Mouse (Mus musculus): ENCODE measurements around the gene Pole2. TPM values are rescaled to one million over a fixed set of nuclear protein-coding genes. Genes with fewer than 3 reads are reported as not detected.
A peak's percentile ranks its signal among the peaks of the same experiment; 100 is the strongest.

The Pole2 gene
- total RNA-seq, 2 experiments from 2014 or later, result 0.28 to 0.42 TPM

DNA sequence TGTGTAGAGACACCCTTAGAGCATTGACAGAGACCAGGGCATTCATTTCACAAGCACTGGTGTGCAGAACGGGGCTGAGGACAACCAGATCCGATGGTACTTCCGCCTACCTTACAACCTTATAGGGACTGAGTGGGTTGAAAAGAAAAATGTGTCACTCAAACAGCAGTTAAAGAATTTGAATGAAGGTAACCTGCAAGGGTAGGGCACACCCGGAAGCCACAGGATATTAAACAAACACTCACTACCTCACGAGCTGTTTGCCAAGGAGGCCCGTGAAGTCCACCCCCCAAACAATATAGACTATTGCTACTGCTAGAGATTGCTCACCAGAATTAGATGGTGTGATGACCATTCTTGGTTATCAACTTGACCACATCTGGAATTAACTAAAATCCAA is 7.8 kb upstream of the Pole2 start:
- no peak for TF ChIP-seq CTCF (IDR thresholded peaks at IDR 0.05)
- no peak overlapping the region for H3K4me3 ChIP-seq
- DNase-seq, result no peak
- intact Hi-C loops (cut with DNase I), result no loop called here
- no peak overlapping the region for H3K27ac ChIP-seq

DNA sequence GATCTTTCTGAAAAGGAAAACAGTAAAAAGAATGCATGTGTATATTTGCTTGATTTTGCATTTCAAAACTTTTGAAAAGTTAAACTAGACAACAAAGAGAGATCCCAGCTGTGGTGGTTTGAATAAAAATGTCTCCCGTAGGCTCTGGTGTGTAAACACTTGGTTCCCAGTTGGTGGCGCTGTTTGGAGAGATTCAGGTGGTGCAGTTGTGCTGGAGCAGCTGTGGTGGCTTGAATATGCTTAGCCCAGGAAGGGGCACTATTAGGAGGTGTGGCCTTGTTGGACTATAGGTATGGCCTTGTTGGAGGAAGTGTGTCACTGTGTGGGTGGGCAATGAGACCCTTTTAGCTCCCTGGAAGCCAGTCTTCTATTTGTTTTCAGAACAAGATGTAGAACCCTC is 1.3 kb upstream of the Pole2 start:
- intact Hi-C loops (cut with DNase I), result no loop called here
- TF ChIP-seq CTCF (IDR thresholded peaks at IDR 0.05), result peak; percentile 31; the same call in 1 of the 2 replicates
- DNase-seq, result no peak
- Histone ChIP-seq H3K27ac (no peak overlapping the region), H3K4me3 (no peak overlapping the region)

DNA sequence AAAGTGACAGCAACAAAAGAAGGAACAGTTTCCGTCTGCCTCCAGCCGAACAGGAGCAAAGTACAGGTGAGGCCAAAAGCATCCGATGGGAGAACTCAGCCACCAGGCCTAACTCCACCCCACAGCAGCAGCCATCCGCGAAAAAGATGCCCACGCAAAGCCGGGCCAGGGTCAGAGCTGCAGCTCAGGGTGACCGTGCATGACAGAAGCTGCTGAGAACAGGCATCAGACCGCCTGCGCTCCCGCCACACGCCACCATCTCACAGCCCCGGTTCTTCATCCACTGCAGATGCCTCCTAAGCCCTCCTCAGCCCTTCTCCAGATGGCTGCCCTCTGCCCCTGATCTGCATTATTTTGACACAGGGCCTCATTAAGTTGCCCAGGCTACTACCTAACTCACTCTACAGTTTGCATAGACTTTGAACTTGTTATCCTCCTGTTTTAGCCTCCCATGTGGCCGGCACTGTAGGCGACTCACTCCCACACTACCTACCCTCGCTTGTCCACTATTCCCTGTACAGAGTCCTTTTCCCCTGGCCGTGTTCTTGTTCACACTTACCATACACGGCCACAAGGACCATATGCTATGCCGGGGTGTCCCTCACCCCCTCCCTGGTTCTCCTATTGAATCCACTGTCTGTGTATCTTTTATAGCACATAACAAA is 7.2 kb downstream of the Pole2 start:
- intact Hi-C loops (cut with DNase I), result no loop called here
- no peak for TF ChIP-seq CTCF (IDR thresholded peaks at IDR 0.05)
- DNase-seq, result no peak
- H3K4me3 ChIP-seq, result no peak overlapping the region
- H3K27ac ChIP-seq, result no peak overlapping the region

DNA sequence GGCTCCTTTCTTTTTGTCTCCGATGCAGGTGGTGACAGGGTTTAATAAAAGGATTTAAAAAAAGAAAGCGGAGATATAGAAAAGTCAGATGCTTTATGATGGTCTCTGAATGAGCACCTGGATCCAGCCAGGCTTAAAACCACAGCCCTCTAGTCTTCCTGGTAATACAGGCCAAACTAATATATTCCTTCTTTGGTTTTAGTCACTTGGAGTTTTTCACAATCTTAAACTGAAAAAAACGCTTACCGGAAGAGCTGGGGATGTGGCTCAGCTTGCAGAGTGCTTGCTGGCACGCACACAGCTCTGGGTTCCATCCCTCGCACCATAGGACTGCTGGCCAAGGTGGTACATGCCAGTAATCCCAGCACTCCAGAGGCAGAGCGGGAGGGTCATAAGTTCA is 11.4 kb downstream of the Pole2 start:
- no peak for TF ChIP-seq CTCF (IDR thresholded peaks at IDR 0.05)
- intact Hi-C loops (cut with DNase I), result no loop called here

DNA sequence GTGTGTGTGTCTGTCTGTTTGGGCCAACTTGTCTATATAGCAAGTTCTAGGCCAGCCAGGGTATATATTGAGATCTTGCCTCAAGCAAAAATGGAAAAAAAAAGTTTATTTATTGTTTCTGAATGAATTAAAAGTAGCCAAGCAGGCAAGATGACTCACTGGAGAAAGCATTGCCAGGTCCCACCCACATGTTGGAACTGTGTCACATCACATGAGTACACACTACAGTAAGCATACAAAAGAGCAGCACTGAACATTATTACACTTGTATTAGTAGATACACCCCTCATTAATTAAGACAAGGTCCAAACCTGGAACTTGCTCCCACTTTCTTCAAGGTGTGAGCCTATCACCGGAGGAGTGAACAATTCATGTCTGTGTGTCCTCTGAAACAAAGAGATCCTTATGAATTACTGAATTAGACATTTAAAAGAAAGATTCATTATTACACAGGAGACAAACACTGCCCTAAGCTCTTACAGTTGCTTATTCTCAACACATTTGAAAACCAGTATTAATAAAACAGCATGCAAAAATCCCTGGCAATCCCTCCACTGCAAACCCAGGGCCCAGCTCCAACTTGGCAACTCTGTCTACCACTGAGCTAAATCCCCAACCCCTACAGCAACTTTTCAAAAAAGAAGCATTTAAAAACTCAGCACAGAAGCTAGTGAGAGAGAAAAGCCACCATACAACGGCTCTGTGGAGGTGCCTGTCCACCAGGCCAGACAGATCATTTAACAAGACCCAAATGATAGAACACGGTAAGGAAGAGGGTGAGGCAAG is 12.8 kb downstream of the Pole2 start:
- intact Hi-C loops (cut with DNase I), result no loop called here
- no peak for TF ChIP-seq CTCF (IDR thresholded peaks at IDR 0.05)
- H3K27ac ChIP-seq, result peak overlapping the region; percentile 1; the same call in 1 of the 2 replicates
- no peak overlapping the region for H3K4me3 ChIP-seq
- peak; percentile 76 for DNase-seq

More for the DNA sequence above, 11.4 kb downstream of the Pole2 start:
- DNase-seq, result no peak
- Histone ChIP-seq H3K4me3 (no peak overlapping the region), H3K27ac (no peak overlapping the region)

DNA sequence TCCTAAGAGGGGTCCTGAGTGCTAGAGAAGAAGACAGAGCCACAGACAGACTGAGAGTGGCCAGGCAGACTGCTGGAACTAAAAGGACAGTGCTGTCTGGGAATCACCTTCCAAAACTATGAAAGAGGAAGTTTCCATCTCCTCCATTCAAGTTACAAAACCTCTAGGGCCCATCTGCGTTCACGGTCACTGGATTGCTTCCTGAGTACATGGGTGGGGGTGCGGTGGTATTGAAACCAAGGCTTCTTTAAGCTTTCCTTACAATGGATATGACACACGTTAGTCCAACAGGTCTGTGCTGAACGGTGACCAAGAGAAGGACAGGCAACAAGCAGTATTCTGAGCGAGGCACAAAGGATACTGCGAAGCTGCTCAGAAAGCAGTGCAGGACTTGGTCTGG is 13.6 kb downstream of the Pole2 start:
- DNase-seq, result no peak
- intact Hi-C loops (cut with DNase I), result no loop called here
- Histone ChIP-seq H3K4me3 (no peak overlapping the region), H3K27ac (peak overlapping the region; percentile 16; the same call in 1 of the 2 replicates)
- TF ChIP-seq CTCF (IDR thresholded peaks at IDR 0.05), result no peak

DNA sequence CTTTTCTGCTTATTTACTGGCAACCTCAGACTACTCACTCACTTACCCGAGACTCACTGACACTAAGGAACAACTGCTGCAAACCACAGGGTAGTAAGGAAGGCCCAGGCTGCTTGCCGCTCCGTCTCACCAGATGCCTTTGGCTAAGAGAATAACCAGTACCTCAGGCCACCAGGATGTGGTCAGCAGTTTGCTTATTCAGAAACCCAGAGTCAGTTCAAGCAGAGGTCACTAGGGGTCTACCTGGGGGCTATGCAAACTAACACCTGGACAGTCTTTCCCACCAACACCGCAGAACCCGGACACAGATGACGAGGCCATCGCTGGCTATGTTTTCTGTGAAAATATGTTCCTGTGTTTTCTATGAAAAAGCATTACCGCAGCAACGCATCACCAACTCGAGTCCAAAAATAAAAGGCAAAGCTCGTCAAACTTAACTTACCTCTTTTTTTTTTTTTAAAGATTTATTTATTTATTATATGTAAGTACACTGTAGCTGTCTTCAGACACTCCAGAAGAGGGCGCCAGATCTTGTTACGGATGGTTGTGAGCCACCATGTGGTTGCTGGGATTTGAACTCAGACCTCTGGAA is 14.7 kb downstream of the Pole2 start:
- no peak overlapping the region for H3K27ac ChIP-seq
- H3K4me3 ChIP-seq, result no peak overlapping the region
- intact Hi-C loops (cut with DNase I), result no loop called here
- DNase-seq, result no peak
- peak; percentile 19; the same call in 1 of the 2 replicates for TF ChIP-seq CTCF (IDR thresholded peaks at IDR 0.05)

DNA sequence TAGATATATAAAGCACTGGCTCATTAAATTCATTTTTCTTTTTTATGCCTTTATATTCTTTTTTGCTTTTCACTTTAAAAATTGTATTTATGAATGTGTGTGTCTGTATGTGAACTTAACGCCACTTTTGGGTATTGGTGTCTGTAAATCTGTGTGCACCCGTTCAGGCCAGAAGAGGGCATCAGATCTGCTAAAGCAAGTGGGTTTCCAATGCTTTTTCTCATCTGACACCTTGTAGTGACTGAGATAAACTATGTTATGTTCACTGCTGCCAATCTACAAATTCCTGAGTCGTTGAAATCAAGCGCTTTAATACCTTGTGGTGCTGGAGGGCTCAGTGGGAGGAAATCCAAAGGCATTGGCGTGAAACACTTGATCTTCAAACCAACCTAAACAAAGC is 16.9 kb downstream of the Pole2 start:
- Histone ChIP-seq H3K27ac (no peak overlapping the region), H3K4me3 (no peak overlapping the region)
- intact Hi-C loops (cut with DNase I), result no loop called here
- peak; percentile 52 for TF ChIP-seq CTCF (IDR thresholded peaks at IDR 0.05)
- no peak for DNase-seq

DNA sequence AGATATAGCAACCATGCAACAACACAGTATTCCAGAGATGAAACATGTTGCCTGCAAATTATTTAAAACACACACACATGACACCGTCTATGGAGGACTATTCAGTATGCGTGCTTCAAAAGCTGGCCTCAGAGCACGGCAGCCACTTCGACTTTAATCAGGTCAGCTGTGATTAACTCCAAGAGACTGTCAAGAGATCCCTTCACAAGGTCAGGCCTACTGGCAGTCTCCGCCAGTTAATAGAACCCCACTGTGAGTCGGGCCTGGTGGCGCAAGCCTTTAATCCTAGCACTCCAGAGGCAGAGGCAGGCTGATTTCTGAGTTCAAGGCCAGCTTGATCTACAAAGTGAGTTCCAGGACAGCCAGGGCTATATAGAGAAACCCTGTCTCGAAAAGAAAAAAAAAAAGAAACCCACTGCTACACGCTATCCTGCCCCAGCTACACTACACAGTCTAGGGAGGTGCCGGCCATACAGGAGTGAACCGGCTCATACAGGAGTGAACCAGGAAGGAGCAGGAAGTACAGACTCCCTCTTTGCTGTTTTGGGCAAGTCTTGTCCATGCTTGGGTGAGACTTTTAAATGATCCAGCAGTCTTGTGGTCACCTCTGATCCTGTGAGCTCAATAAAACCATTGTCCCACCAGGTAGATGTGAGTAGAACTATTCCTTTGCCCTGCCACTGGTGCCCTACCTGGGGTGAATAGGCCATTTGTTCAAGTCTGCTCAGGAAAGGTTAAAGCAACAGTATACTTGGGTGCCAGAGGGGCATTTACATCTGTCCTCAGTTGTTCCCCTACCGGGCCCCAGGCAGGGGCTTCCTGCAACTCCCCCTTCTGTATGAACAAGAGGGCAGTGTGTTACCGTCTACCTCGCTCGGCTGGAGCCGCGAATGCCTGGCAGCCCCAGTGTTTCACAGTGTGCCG is 17.7 kb downstream of the Pole2 start:
- H3K4me3 ChIP-seq, result no peak overlapping the region
- no peak for TF ChIP-seq CTCF (IDR thresholded peaks at IDR 0.05)
- H3K27ac ChIP-seq, result no peak overlapping the region
- DNase-seq, result no peak
- intact Hi-C loops (cut with DNase I), result no loop called here

DNA sequence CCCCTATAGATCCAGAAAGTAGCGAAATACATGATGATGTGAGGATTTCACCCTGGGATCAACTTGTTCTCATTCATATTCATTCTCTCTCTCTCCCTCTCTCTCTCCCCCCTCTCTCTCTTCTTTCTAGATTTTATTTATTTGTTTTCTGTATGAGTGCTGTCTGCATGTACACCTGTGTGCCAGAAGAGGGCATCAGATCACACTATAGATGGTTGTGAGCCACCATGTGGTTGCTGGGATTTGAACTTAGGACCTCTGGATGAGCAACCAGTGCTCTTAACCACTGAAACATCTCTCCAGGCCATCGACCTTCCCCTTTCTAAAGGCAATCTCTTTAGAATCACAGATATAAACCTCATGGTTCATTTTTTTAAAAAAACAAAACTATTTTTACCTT is 19.5 kb downstream of the Pole2 start:
- no peak for DNase-seq
- TF ChIP-seq CTCF (IDR thresholded peaks at IDR 0.05), result peak; percentile 38
- intact Hi-C loops (cut with DNase I), result no loop called here
- H3K27ac ChIP-seq, result no peak overlapping the region
- H3K4me3 ChIP-seq, result no peak overlapping the region

DNA sequence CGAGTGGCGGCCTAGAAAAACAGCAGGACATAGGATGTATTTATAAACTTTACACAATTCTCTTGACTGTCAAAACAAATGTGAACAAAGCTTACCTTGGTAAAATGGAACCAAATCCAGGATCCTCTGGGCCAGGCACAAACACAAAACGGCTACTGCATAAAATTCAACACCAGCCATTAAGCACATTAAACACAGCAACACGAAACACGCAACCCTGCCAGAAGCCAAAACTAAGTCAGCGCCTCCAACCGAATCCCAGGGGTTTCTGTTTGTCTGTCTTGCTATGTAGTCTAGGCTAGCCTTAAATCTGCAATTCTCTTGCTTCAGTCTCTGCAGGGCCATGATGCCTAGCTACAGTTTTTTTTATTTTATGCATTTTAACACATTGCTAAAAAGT is 20.1 kb downstream of the Pole2 start:
- DNase-seq, result no peak
- TF ChIP-seq CTCF (IDR thresholded peaks at IDR 0.05), result no peak
- Histone ChIP-seq H3K4me3 (no peak overlapping the region), H3K27ac (no peak overlapping the region)
- intact Hi-C loops (cut with DNase I), result no loop called here

DNA sequence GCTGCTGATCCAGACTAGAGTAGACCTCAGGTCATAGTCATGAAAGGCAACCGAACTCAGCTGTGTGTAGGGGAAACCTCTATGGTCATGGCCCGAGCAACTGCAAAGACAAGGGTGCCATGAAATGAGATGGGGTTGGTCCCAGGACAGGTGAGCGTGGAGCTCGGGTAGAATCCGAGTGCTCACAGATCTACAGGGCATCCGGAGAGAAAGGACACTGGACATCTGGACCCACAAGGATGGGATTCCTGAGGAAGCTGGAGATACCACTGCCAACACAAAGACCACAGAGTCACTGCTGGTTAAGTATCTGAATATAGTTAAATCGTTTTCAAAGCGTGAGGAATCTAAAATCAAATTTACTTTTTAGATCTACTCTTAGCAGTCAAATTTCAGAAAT is 20.6 kb downstream of the Pole2 start:
- no peak for DNase-seq
- H3K27ac ChIP-seq, result no peak overlapping the region
- H3K4me3 ChIP-seq, result no peak overlapping the region
- intact Hi-C loops (cut with DNase I), result no loop called here
- no peak for TF ChIP-seq CTCF (IDR thresholded peaks at IDR 0.05)

Measured in gastrocnemius, adult 2 months (tissue).